Mouse (Mus musculus) MEL (cell line): Measurements from ENCODE around the gene Cpsf6. TPM values are rescaled to one million over a fixed set of nuclear protein-coding genes. Genes with fewer than 3 reads are reported as not detected.

ENCODE experiments used
- DNase-seq: peaks from one replicate; pipeline ENCODE4 v3.0.0; 2011; ENCODE audit warnings: low read depth, low spot score
- H3K27ac ChIP-seq: 2 replicates; pipeline ENCODE4 v1.5.1; 2012; ENCODE audit warnings: low read depth, mild to moderate bottlenecking, control low read depth, low read length, moderate library complexity; ENCODE audit not compliant: control insufficient read depth
- H3K27me3 ChIP-seq, 2 experiments: fragments of 150-350 bp in 1 of 2; sonication (generic) in 1 of 2; 2 replicates each; pipeline ENCODE4 v1.6.1; 2012; ENCODE audit warnings: low read length in 2 of 2, mild to moderate bottlenecking in 2 of 2, improper control_type of control experiment in 1 of 2, moderate library complexity in 1 of 2; ENCODE audit not compliant: insufficient read depth in 2 of 2, control insufficient read depth in 1 of 2
- H3K36me3 ChIP-seq, 2 experiments: 2 replicates each; pipeline ENCODE4 v1.6.1; 2012 to 2014; ENCODE audit warnings: low read length in 2 of 2, improper control_type of control experiment in 1 of 2, inconsistent platforms in 1 of 2, mild to moderate bottlenecking in 1 of 2; ENCODE audit not compliant: insufficient read depth in 2 of 2, control insufficient read depth in 1 of 2
- H3K4me1 ChIP-seq, 2 experiments: fragments of 150-350 bp in 1 of 2; sonication (generic) in 1 of 2; 2 replicates each; pipeline ENCODE4 v1.6.1; 2012; ENCODE audit warnings: low read length in 2 of 2, improper control_type of control experiment in 1 of 2, mild to moderate bottlenecking in 1 of 2; ENCODE audit not compliant: insufficient read depth in 2 of 2, control insufficient read depth in 1 of 2
- H3K4me3 ChIP-seq, 2 experiments: fragments of 150-350 bp in 1 of 2; sonication (generic) in 1 of 2; 2 replicates each; pipeline ENCODE4 v1.5.1; 2012; ENCODE audit warnings: low read depth in 2 of 2, low read length in 2 of 2, mild to moderate bottlenecking in 2 of 2, moderate library complexity in 2 of 2, control low read depth in 1 of 2, improper control_type of control experiment in 1 of 2; ENCODE audit not compliant: control insufficient read depth in 1 of 2, insufficient read depth in 1 of 2
- H3K79me2 ChIP-seq: 2 replicates; pipeline ENCODE4 v1.6.1; 2012; ENCODE audit warnings: mild to moderate bottlenecking, low read length, moderate library complexity; ENCODE audit not compliant: control insufficient read depth, poor library complexity, insufficient read depth
- H3K9ac ChIP-seq: 2 replicates; pipeline ENCODE4 v1.6.1; 2012; ENCODE audit warnings: low read depth, mild to moderate bottlenecking, control low read depth, low read length, moderate library complexity; ENCODE audit not compliant: control insufficient read depth, poor library complexity, severe bottlenecking
- H3K9me3 ChIP-seq: fragments of 150-350 bp; sonication (generic); replicated peaks from 2 replicates; pipeline ENCODE4 v1.6.1; 2012; ENCODE audit warnings: mild to moderate bottlenecking, low read length, improper control_type of control experiment, moderate library complexity; ENCODE audit not compliant: insufficient read depth
- BHLHE40 ChIP-seq: IDR thresholded peaks from 2 replicates; pipeline ENCODE4 v1.6.1; 2012; ENCODE audit warnings: low read depth, mild to moderate bottlenecking, inconsistent platforms, low read length, improper control_type of control experiment, borderline replicate concordance
- CHD2 ChIP-seq: IDR thresholded peaks from 2 replicates; pipeline ENCODE4 v1.6.1; 2011; ENCODE audit warnings: low read length, improper control_type of control experiment
- E2F4 ChIP-seq: IDR thresholded peaks from 2 replicates; pipeline ENCODE4 v1.6.1; 2011; ENCODE audit warnings: low read depth, low read length, improper control_type of control experiment, borderline replicate concordance
- GATA1 ChIP-seq: IDR thresholded peaks from 2 replicates; pipeline ENCODE4 v1.6.1; 2011; ENCODE audit warnings: low read depth, low read length, improper control_type of control experiment
- HCFC1 ChIP-seq: IDR thresholded peaks from 2 replicates; pipeline ENCODE4 v1.6.1; 2012; ENCODE audit warnings: low read depth, mild to moderate bottlenecking, inconsistent platforms, low read length, improper control_type of control experiment, moderate library complexity
- JUND ChIP-seq: IDR thresholded peaks from 2 replicates; pipeline ENCODE4 v1.6.1; 2011; ENCODE audit warnings: low read depth, mild to moderate bottlenecking, improper control_type of control experiment, low read length
- MEF2A ChIP-seq: IDR thresholded peaks from 2 replicates; pipeline ENCODE4 v1.6.1; 2014; ENCODE audit warnings: low read depth, mild to moderate bottlenecking, inconsistent platforms, low read length, improper control_type of control experiment; ENCODE audit not compliant: poor library complexity, insufficient replicate concordance, severe bottlenecking; ENCODE audit errors: extremely low read depth
- MXI1 ChIP-seq: IDR thresholded peaks from 2 replicates; pipeline ENCODE4 v1.6.1; 2011; ENCODE audit warnings: mild to moderate bottlenecking, low read depth, low read length, improper control_type of control experiment
- MYB ChIP-seq: IDR thresholded peaks from 2 replicates; pipeline ENCODE4 v1.6.1; 2011; ENCODE audit warnings: mild to moderate bottlenecking, low read depth, low read length, improper control_type of control experiment
- MYC ChIP-seq: IDR thresholded peaks from 2 replicates; pipeline ENCODE4 v1.6.1; 2011; ENCODE audit warnings: low read depth, mild to moderate bottlenecking, low read length, improper control_type of control experiment, moderate library complexity
- NELFE ChIP-seq: IDR thresholded peaks from 2 replicates; pipeline ENCODE4 v1.6.1; 2011; ENCODE audit warnings: low read depth, low read length, improper control_type of control experiment
- NRF1 ChIP-seq: IDR thresholded peaks from 2 replicates; pipeline ENCODE4 v1.6.1; 2014; ENCODE audit warnings: low read depth, mild to moderate bottlenecking, inconsistent platforms, low read length, improper control_type of control experiment, moderate library complexity; ENCODE audit not compliant: poor library complexity, insufficient read depth, severe bottlenecking
- POLR2A ChIP-seq, 2 experiments: IDR thresholded peaks; 2 replicates each; pipeline ENCODE4 v1.6.1; 2011 to 2012; ENCODE audit warnings: low read length in 2 of 2, mild to moderate bottlenecking in 2 of 2, control low read depth in 1 of 2, improper control_type of control experiment in 1 of 2, low read depth in 1 of 2, moderate library complexity in 1 of 2; ENCODE audit not compliant: control insufficient read depth in 1 of 2, insufficient read depth in 1 of 2, poor library complexity in 1 of 2
- POLR2AphosphoS2 ChIP-seq: IDR thresholded peaks from 2 replicates; pipeline ENCODE4 v1.6.1; 2011; ENCODE audit warnings: low read length, improper control_type of control experiment
- RCOR1 ChIP-seq: IDR thresholded peaks from 2 replicates; pipeline ENCODE4 v1.6.1; 2012; ENCODE audit warnings: low read depth, mild to moderate bottlenecking, inconsistent platforms, low read length, improper control_type of control experiment
- SIN3A ChIP-seq: IDR thresholded peaks from 2 replicates; pipeline ENCODE4 v1.6.1; 2012; ENCODE audit warnings: low read length, improper control_type of control experiment, inconsistent platforms
- SMC3 ChIP-seq: IDR thresholded peaks from 2 replicates; pipeline ENCODE4 v1.6.1; 2011; ENCODE audit warnings: low read depth, low read length, improper control_type of control experiment
- TAL1 ChIP-seq: IDR thresholded peaks from 2 replicates; pipeline ENCODE4 v1.6.1; 2012; ENCODE audit warnings: mild to moderate bottlenecking, inconsistent platforms, low read length, moderate library complexity, mixed read lengths
- TCF12 ChIP-seq: IDR thresholded peaks from 2 replicates; pipeline ENCODE4 v1.6.1; 2014; ENCODE audit warnings: low read depth, mild to moderate bottlenecking, inconsistent platforms, low read length, improper control_type of control experiment, moderate library complexity
- UBTF ChIP-seq: IDR thresholded peaks from 2 replicates; pipeline ENCODE4 v1.6.1; 2012; ENCODE audit warnings: low read depth, mild to moderate bottlenecking, inconsistent platforms, low read length, improper control_type of control experiment, moderate library complexity, borderline replicate concordance; ENCODE audit not compliant: insufficient read depth
- USF1 ChIP-seq: IDR thresholded peaks from 2 replicates; pipeline ENCODE4 v1.6.1; 2014; ENCODE audit warnings: low read depth, mild to moderate bottlenecking, inconsistent platforms, low read length, improper control_type of control experiment, moderate library complexity
- ZC3H11A ChIP-seq: IDR thresholded peaks from 2 replicates; pipeline ENCODE4 v1.6.1; 2012; ENCODE audit warnings: low read depth, mild to moderate bottlenecking, inconsistent platforms, low read length, improper control_type of control experiment
- ZNF384 ChIP-seq: IDR thresholded peaks from 2 replicates; pipeline ENCODE4 v1.6.1; 2012; ENCODE audit warnings: low read depth, mild to moderate bottlenecking, inconsistent platforms, low read length, improper control_type of control experiment
- polyA plus RNA-seq, 2 experiments: library from polyadenylated mRNA; stranded (reverse) in 1 of 2; unstranded in 1 of 2; fragments of >175 nt in 1 of 2; fragments of >200 nt in 1 of 2; gene quantifications; 2 replicates each; pipeline versions ENCODE4 v1.2.1 to v1.2.4; 2012; ENCODE audit warnings: low replicate concordance in 2 of 2, low read depth in 1 of 2; ENCODE audit not compliant: insufficient read length in 2 of 2, insufficient read depth in 1 of 2, missing spikeins in 1 of 2
- total RNA-seq: library from RNA; depleted of rRNA; stranded (reverse); fragments of 300-350 nt; gene quantifications from 2 replicates; pipeline ENCODE4 v1.2.3, GENCODE M21; 2012

Gene Cpsf6
- total and polyA plus RNA-seq, 3 experiments, result 85.7 to 88.2 TPM; not detected in 1

GRCm38 (mm10) chr10:117380721-117381570 is 1.1 kb upstream of the Cpsf6 start:
- peaks cover 8% of the 10 kb centered on the region for H3K79me2 ChIP-seq
- TF ChIP-seq MYB (no peak), HCFC1 (no peak), NELFE (no peak), E2F4 (no peak), ZC3H11A (no peak), GATA1 (no peak), MXI1 (no peak), POLR2A (IDR thresholded peaks at IDR 0.05; ENCODE audit: control insufficient read depth in 1 of 2, insufficient read depth in 1 of 2, low read depth in 1 of 2, low read length in 2 of 2, poor library complexity in 1 of 2) (no peak), TAL1 (no peak), NRF1 (no peak), MYC (no peak), BHLHE40 (no peak), RCOR1 (no peak), SIN3A (no peak), JUND (no peak), TCF12 (no peak)
- H3K4me3 ChIP-seq, result no peak overlapping the region
- peaks cover 0 to 4% of the 10 kb centered on the region in 2 experiments; a peak in 1 of 4 replicates for H3K4me1 ChIP-seq
- H3K27ac ChIP-seq, result no peak overlapping the region
- H3K36me3 ChIP-seq, result peaks cover 0 to 5% of the 10 kb centered on the region in 2 experiments; a peak in 2 of 4 replicates
- H3K27me3 ChIP-seq, result no peaks in the 10 kb centered on the region
- DNase-seq, result no peak
- H3K9ac ChIP-seq, result no peak overlapping the region
- no peaks in the 10 kb centered on the region for H3K9me3 ChIP-seq

- Histone ChIP-seq H3K27ac (no peak overlapping the region), H3K79me2 (peaks cover 22% of the 10 kb centered on the region), H3K36me3 (peaks cover 0 to 10% of the 10 kb centered on the region in 2 experiments; a peak in 2 of 4 replicates), H3K4me3 (no peak overlapping the region), H3K9ac (no peak overlapping the region), H3K4me1 (peaks cover under 1 to 4% of the 10 kb centered on the region in 2 experiments; a peak in 3 of 4 replicates), H3K27me3 (no peaks in the 10 kb centered on the region), H3K9me3 (no peaks in the 10 kb centered on the region)
- no peak for DNase-seq
- TF ChIP-seq CHD2, result no peak
- TF ChIP-seq POLR2AphosphoS2, result no peak
- no peak for TF ChIP-seq GATA1
- no peak for TF ChIP-seq SMC3
- no peak for TF ChIP-seq ZNF384
- no peak for TF ChIP-seq MEF2A
- TF ChIP-seq HCFC1, result no peak
- no peak for TF ChIP-seq TAL1
- TF ChIP-seq USF1, result no peak
- TF ChIP-seq UBTF, result no peak
- no peak for TF ChIP-seq ZC3H11A
- no peak for TF ChIP-seq SIN3A
Observed at GRCm38 (mm10) chr10:117379441-117379840, 374 bp downstream of the Cpsf6 start.
